Mouse (Mus musculus) lung, adult 2 months (tissue): Measurements from ENCODE around the gene Fhl3. TPM values are rescaled to one million over a fixed set of nuclear protein-coding genes. Genes with fewer than 3 reads are reported as not detected.

Experiments used
- DNase-seq: peaks from one replicate; pipeline ENCODE4 v3.0.0; 2022
- H3K4me1 ChIP-seq: fragments of 200-500 bp; 2 replicates; pipeline ENCODE4 v1.6.1; 2011; ENCODE audit warnings: low read length; ENCODE audit not compliant: control insufficient read depth, insufficient read depth
- H3K4me3 ChIP-seq: fragments of 200-500 bp; replicated peaks from 2 replicates; pipeline ENCODE3; 2011; ENCODE audit warnings: low read depth, mild to moderate bottlenecking, control low read depth, low read length; ENCODE audit errors: extremely low read depth
- CTCF ChIP-seq: fragments of 200-500 bp; IDR thresholded peaks from 2 replicates; pipeline ENCODE4 v1.5.1; 2011; ENCODE audit warnings: mild to moderate bottlenecking, low read length, control low read depth; ENCODE audit not compliant: insufficient read depth
- POLR2A ChIP-seq: fragments of 200-500 bp; IDR thresholded peaks from 2 replicates; pipeline ENCODE4 v1.6.1; 2011; ENCODE audit warnings: low read depth, mild to moderate bottlenecking, control low read depth, low read length, borderline replicate concordance; ENCODE audit errors: extremely low read depth
- WGBS: fragments of 180-500 bp; shearing (Covaris S2); methylation state at CpG from one replicate; pipeline ENCODE4 v1.1.7; 2018; 5-methylcytosine and 5-hydroxymethylcytosine counted together
- polyA plus RNA-seq: library from polyadenylated mRNA; depleted of rRNA; stranded (reverse); fragments of >200 nt; gene quantifications from 2 replicates; pipeline ENCODE4 v1.2.3, GENCODE M21; 2012; rRNA removed

Fhl3 gene
- polyA plus RNA-seq = 15.1 and 36.7 TPM in 2 replicates

DNA sequence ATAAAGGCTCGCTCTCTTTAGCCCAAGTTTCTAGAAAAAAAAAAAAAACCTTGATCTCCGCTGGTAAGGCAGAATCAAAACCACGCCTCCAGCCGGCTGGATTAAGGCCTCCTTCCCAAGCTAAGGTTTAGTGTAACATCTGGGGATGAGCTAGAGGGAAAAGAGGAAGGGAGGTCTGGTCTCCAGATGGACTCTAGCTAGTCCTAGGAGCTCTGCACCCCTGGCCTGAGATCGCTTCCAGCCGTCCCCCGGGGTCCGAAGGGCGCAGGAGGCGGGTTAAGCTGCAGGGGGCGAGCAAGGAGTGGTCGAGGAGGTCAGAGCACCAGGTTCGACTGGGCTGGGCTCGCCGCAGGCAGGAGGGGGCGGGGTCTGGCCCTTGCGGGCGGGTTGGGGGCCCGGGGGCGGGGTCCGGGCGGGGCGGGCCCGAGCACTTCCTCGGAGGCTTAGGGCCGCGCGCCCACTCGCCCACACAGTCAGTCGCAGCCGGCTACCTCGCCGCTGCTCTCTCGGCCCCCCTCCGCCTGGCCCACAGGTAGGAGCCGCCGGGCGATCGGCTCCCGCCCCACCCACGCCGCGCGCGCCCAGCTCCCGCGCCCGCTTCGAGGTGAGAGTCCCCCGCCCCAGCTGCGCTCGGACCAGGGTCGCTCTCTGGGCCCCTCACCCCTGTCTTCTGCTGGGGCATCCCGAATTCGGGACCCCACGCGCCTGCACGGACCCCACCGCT lies at the start of gene Fhl3:
Gene Fhl3, plus strand, starts transcription at position 454 of the 724 bp plus-strand sequence.
- peak within 1 kb of the TSS; percentile 60 for H3K4me3 ChIP-seq
- peak; percentile 36 for DNase-seq
- peaks cover 21% of the 10 kb centered on the region for H3K4me1 ChIP-seq
- WGBS = 2% methylated on average over 52 of the region's 59 CpGs
- TF ChIP-seq CTCF (no peak), POLR2A (no peak)

DNA sequence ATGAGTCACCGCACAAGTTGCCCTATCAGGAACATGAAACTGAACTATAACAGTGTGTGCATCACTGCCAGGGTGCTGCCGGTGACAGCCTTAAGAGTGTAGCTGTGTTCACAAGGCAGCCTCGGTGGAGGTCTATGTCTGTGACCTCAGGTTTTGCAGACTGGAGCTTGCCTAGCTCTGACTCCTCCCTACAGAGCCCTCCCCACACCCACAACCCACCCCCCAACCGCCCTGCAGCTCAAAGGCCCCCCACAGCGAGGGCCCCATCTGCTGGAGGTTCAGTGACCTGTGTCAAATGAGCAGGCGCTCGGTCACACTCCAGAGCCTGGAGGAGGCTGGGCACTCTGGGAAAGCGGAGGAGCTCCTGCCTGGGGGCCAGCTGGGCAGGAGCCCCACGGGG lies 47.6 kb upstream of the Fhl3 start:
- TF ChIP-seq CTCF = no peak
- TF ChIP-seq POLR2A = no peak
- DNase-seq = no peak
- Histone ChIP-seq H3K4me1 (peaks cover 3% of the 10 kb centered on the region; the same call in 1 of the 2 replicates), H3K4me3 (no peak overlapping the region)
- WGBS = 13% methylated on average over 9 of the region's 9 CpGs

DNA sequence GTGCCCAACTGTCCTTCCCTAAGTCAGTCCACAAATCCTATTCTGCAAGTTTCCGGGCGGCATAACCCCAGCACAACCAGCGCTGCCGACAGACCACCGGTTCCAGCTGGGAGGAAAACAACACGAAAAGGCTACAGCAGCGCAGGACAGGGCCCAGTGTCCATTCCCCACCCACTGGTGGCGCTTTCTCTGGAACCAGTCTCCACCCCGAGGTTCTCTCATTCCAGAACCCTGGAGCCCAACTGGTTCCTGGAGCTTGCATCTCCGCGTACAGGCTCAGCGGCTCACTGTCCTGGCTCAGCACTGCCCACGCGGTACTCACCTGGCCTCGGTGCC lies 44.0 kb upstream of the Fhl3 start, which contains the start of gene Pou3f1:
Gene Pou3f1, plus strand, starts transcription at position 290 of the 336 bp plus-strand sequence.
- H3K4me1 ChIP-seq = peaks cover 7% of the 10 kb centered on the region; the same call in 1 of the 2 replicates
- no peak for DNase-seq
- WGBS = 4% methylated on average over 15 of the region's 15 CpGs
- peak within 1 kb of the TSS; percentile 56 for H3K4me3 ChIP-seq
- TF ChIP-seq POLR2A (no peak), CTCF (no peak)

- DNase-seq = peak; percentile 58
- 1% methylated on average over 85 of the region's 92 CpGs for WGBS
- TF ChIP-seq CTCF (no peak), POLR2A (no peak)
- H3K4me3 ChIP-seq = peak overlapping the region; percentile 56
- H3K4me1 ChIP-seq = peaks cover 7% of the 10 kb centered on the region; the same call in 1 of the 2 replicates
These were observed 43.4 kb upstream of the Fhl3 start for GRCm38 (mm10) chr4:124656854-124657650.

DNA sequence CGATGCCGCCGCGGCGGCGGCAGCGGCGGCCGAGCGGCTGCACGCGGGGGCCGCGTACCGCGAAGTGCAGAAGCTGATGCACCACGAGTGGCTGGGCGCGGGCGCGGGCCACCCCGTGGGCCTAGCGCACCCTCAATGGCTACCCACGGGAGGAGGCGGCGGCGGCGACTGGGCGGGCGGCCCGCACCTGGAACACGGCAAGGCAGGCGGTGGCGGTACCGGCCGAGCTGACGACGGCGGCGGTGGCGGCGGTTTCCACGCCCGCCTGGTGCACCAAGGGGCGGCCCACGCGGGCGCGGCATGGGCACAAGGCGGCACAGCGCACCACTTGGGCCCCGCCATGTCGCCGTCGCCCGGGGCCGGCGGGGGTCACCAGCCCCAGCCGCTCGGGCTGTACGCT lies 42.7 kb upstream of the Fhl3 start:
- TF ChIP-seq POLR2A (no peak), CTCF (no peak)
- peaks cover 7% of the 10 kb centered on the region; the same call in 1 of the 2 replicates for H3K4me1 ChIP-seq
- WGBS = 3% methylated on average over 39 of the region's 61 CpGs
- DNase-seq = no peak
- H3K4me3 ChIP-seq = no peak overlapping the region

DNA sequence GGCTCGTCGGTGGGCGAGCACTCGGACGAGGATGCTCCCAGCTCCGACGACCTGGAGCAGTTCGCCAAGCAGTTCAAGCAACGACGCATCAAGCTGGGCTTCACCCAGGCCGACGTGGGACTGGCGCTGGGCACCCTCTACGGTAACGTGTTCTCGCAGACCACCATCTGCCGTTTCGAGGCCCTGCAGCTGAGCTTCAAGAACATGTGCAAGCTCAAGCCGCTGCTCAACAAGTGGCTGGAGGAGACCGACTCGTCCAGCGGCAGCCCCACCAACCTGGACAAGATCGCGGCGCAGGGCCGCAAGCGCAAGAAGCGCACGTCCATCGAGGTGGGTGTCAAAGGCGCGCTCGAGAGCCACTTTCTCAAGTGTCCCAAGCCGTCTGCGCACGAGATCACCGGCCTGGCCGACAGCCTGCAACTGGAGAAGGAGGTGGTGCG lies 42.1 kb upstream of the Fhl3 start:
- Histone ChIP-seq H3K4me1 (peaks cover 7% of the 10 kb centered on the region; the same call in 1 of the 2 replicates), H3K4me3 (no peak overlapping the region)
- TF ChIP-seq CTCF (no peak), POLR2A (no peak)
- whole genome bisulfite sequencing = 2% methylated on average over 39 of the region's 39 CpGs
- DNase-seq = peak; percentile 27

- no peak overlapping the region for H3K4me3 ChIP-seq
- H3K4me1 ChIP-seq = peaks cover 7% of the 10 kb centered on the region; the same call in 1 of the 2 replicates
- WGBS = 5% methylated on average over 68 of the region's 68 CpGs
- DNase-seq = peak; percentile 24
- TF ChIP-seq POLR2A = no peak
- no peak for TF ChIP-seq CTCF
These were observed 41.0 kb upstream of the Fhl3 start for GRCm38 (mm10) chr4:124659251-124660217.

- DNase-seq = no peak
- 51% methylated on average over 3 of the region's 3 CpGs for WGBS
- Histone ChIP-seq H3K4me1 (peaks cover 7% of the 10 kb centered on the region; the same call in 1 of the 2 replicates), H3K4me3 (no peak overlapping the region)
- no peak for TF ChIP-seq POLR2A
- no peak for TF ChIP-seq CTCF
These were observed 39.9 kb upstream of the Fhl3 start for GRCm38 (mm10) chr4:124660603-124661002.
